Mouse (Mus musculus) bone marrow, adult 2 months (tissue): ENCODE data around the gene Gpr179. TPM values are rescaled to one million over a fixed set of nuclear protein-coding genes. Genes with fewer than 3 reads are reported as not detected.
A peak's percentile ranks its signal among the peaks of the same experiment; 100 is the strongest.
"Not testable (repeated sequence)": the region's sequence is repeated elsewhere in the genome, so short reads cannot be mapped to it uniquely, and the experiment has no call there.

Source experiments
- H3K27ac ChIP-seq: fragments of 200-500 bp; 2 replicates; pipeline ENCODE4 v1.5.1; 2012; ENCODE audit warnings: low read depth, mild to moderate bottlenecking, control low read depth, inconsistent platforms, low read length; ENCODE audit not compliant: control insufficient read depth, poor library complexity, insufficient read depth
- H3K4me1 ChIP-seq: fragments of 200-500 bp; 2 replicates; pipeline ENCODE4 v1.6.1; 2011; ENCODE audit warnings: low read length; ENCODE audit not compliant: control insufficient read depth, insufficient read depth
- H3K4me3 ChIP-seq: fragments of 200-500 bp; replicated peaks from 2 replicates; pipeline ENCODE3; 2011; ENCODE audit warnings: mild to moderate bottlenecking, low read depth, low read length, control low read depth; ENCODE audit not compliant: control insufficient read depth
- CTCF ChIP-seq: fragments of 200-500 bp; IDR thresholded peaks from 2 replicates; pipeline ENCODE4 v1.5.1; 2011; ENCODE audit warnings: low read length, control low read depth; ENCODE audit not compliant: control insufficient read depth, insufficient read depth
- POLR2A ChIP-seq: fragments of 200-500 bp; IDR thresholded peaks from 2 replicates; pipeline ENCODE4 v1.6.1; 2011; ENCODE audit warnings: low read depth, mild to moderate bottlenecking, control low read depth, low read length, borderline replicate concordance; ENCODE audit not compliant: control insufficient read depth
- WGBS: fragments of 180-500 bp; shearing (Covaris S2); methylation state at CpG from one replicate; pipeline ENCODE4 v1.1.7; 2018; 5-methylcytosine and 5-hydroxymethylcytosine counted together
- polyA plus RNA-seq: library from polyadenylated mRNA; stranded (reverse); fragments of >200 nt; gene quantifications from 2 replicates; pipeline ENCODE4 v1.2.4, GENCODE M21; 2011; ENCODE audit warnings: low replicate concordance; ENCODE audit not compliant: missing spikeins, insufficient read depth, insufficient read length

The Gpr179 gene
- polyA plus RNA-seq, 1 experiment, result not detected

DNA sequence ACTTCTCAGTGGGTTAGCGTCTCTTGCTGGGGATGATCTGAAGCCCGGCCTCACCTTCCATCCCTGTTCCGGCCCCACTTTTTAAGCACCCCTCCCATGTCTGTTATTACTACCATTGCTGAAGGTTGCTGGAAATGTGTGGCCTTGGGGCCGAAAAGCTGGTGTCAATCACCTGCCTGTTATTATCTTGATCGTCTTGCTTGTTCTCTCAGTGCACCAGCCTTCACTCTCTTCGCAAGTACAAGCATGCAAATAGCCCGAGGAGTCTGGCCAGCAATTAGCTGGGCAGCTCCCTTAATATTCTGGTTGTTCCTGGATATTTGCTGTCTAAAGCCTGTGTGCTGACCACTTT is 11.7 kb upstream of the Gpr179 start:
- no peak for TF ChIP-seq POLR2A
- no peak for TF ChIP-seq CTCF
- peak overlapping the region; percentile 74 for H3K4me3 ChIP-seq
- WGBS, result 5% methylated on average over 7 of the region's 7 CpGs
- H3K4me1 ChIP-seq, result peaks cover 3% of the 10 kb centered on the region; the same call in 1 of the 2 replicates
- no peak overlapping the region for H3K27ac ChIP-seq

DNA sequence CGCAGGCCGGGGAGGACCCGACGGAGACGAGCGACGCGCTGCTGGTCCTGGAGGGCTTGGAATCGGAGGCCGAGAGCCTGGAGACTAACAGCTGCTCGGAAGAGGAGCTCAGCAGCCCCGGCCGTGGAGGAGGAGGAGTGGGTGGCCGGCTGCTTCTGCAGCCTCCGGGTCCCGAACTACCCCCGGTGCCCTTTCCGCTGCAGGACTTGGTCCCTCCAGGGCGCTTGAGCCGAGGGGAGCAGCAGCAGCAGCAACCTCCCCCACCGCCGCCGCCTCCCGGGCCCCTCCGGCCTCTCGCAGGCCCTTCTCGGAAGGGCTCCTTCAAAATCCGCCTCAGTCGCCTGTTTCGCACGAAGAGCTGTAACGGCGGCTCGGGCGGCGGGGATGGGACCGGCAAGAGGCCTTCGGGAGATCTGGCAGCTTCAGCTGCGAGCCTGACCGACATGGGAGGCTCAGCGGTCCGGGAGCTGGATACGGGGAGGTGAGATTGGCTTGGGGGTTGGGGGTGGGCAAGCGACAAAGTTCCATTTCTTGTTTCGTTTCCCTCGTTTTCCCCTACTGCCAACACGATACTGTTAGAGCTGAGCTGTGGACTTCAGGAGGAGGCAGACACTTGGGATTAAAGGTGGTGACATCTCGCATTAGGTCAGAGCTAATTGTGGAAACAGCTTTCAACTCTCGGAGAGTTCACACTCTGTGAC is 11.2 kb upstream of the Gpr179 start:
- H3K27ac ChIP-seq, result peak overlapping the region; percentile 67; the same call in 1 of the 2 replicates

DNA sequence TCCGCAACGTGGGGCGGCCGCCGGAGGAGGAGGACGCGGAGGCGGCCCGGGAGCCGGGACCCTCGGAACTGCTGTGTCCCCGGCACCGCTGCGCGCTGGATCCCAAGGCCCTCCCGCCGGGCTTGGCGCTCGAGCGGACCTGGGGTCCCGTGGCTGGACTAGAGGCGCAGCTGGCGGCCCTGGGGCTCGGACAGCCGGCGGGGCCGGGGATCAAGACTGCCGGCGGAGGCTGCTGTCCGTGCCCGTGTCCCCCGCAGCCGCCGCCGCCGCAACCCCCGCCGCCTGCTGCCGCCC is 10.7 kb upstream of the Gpr179 start:
- H3K4me3 ChIP-seq, result peak overlapping the region; percentile 74
- peaks cover 3% of the 10 kb centered on the region; the same call in 1 of the 2 replicates for H3K4me1 ChIP-seq
- under 1% methylated on average over 39 of the region's 39 CpGs for WGBS
- TF ChIP-seq CTCF, result no peak
- TF ChIP-seq POLR2A, result no peak
- peak overlapping the region; percentile 67 for H3K27ac ChIP-seq

More for the DNA sequence above, 11.2 kb upstream of the Gpr179 start:
- peaks cover 3% of the 10 kb centered on the region; the same call in 1 of the 2 replicates for H3K4me1 ChIP-seq
- TF ChIP-seq CTCF (no peak), POLR2A (no peak)
- peak overlapping the region; percentile 74 for H3K4me3 ChIP-seq
- WGBS, result under 1% methylated on average over 49 of the region's 49 CpGs

DNA sequence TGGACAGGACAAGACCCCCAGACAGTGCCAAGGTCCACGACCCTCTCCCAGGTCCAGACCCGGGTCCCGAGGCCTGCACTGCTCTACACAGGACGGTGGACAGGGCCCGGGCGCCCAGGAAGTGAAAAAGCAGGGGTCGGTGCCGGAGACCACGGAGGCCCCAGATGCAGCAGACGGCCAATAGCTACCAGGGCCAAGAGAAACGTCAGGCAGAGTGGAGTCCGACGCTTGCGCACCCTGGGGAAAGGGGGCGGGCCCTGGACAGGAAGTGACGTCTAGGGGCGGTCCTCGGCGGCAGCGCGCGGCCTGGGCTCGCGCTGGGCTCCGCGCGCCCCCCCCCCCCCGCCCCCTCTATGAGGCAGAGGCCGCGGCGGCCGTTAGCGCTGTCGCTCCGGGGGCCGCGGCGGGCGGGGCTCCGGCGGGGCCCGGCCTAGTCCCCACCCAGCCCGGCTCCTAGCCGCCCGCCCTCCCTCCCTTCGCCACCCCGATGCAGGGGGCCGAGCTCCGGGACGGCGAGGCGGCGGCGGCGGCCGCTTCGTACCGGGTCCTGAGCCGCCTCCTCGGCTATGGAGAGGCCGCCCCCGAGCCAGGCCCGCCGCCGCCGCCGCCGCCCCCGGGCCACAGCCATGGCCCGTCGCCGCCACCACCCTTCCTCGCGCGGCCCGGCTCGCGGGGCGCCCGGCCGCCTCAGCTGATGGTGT is 10.2 kb upstream of the Gpr179 start, which contains the start of gene Socs7:
Socs7 (plus strand) TSS at position 604 of the 701 bp plus-strand sequence.
- H3K4me3 ChIP-seq, result peak within 1 kb of the TSS; percentile 74
- under 1% methylated on average over 66 of the region's 81 CpGs for WGBS
- TF ChIP-seq CTCF (no peak), POLR2A (no peak; the same call in 1 of the 2 replicates)
- H3K27ac ChIP-seq, result peak within 1 kb of the TSS; percentile 67
- H3K4me1 ChIP-seq, result peaks cover 3% of the 10 kb centered on the region; the same call in 1 of the 2 replicates

DNA sequence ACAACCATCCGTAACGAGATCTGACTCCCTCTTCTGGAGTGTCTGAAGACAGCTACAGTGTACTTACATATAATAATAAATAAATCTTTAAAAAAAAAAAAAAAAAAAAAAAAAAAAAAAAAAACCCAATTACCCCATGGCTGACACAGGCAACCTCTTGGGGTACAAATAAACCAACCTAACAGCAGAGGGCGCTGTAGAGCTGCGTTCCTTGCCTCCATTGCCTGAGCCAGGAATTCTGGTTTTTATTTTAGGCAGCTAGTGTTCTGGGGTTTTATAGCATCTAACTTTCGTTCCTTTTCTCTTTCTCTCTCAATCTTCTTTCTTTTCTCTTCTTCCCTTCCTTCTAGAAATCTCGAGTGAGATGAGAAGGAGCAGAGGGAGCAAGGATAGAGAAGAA is 5.8 kb upstream of the Gpr179 start:
- peak; percentile 80 for TF ChIP-seq CTCF
- WGBS, result 14% methylated on average over 6 of the region's 6 CpGs
- not testable (repeated sequence) for H3K4me3 ChIP-seq, H3K4me1 ChIP-seq, H3K27ac ChIP-seq

DNA sequence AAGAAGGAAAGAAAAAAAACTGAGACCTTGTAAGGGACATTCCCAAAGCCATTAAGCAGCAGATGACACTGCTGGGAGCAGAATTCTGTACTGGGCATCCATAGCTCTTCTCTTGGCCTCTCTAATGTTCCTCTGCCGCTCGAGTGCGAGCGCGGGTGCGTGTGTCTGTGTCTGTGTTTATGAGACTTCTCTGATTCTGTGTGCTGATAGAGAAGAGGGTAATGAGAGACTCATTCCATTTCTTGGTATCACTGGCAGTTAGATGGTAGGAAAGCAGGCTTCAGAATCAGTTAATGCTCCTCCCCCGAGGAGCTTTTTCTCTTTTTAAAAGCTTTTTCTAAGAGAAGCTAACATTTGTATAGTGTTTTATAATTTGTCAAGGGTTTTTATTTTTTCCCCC is 3.4 kb upstream of the Gpr179 start:
- TF ChIP-seq POLR2A (no peak), CTCF (no peak)
- WGBS, result 78% methylated on average over 7 of the region's 7 CpGs
- Histone ChIP-seq H3K4me1 (no peaks in the 10 kb centered on the region), H3K27ac (no peak overlapping the region), H3K4me3 (no peak overlapping the region)

DNA sequence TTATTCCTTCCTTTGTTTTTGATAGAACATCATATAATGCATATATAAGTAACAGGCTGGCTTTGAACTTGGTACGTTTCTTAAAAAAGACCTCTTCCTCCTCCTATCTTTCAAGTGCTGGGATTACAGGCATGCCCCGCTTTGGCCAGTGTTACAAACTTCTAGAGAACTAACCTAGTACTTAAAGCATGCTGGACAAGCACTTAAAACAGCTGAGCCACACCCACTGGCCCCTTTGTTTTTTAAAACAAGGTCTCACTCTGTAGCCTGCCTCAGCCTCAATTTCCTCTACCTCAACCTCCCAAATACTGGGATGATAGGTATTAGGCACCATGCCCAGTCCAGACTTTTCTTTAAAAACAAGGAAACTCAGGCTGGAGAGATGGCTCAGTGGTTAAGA is 2.8 kb upstream of the Gpr179 start:
- Histone ChIP-seq H3K4me1 (peaks cover 2% of the 10 kb centered on the region; the same call in 1 of the 2 replicates), H3K4me3 (no peak overlapping the region), H3K27ac (no peak overlapping the region)
- WGBS, result 85% methylated on average over 2 of the region's 2 CpGs
- no peak for TF ChIP-seq POLR2A
- no peak for TF ChIP-seq CTCF

DNA sequence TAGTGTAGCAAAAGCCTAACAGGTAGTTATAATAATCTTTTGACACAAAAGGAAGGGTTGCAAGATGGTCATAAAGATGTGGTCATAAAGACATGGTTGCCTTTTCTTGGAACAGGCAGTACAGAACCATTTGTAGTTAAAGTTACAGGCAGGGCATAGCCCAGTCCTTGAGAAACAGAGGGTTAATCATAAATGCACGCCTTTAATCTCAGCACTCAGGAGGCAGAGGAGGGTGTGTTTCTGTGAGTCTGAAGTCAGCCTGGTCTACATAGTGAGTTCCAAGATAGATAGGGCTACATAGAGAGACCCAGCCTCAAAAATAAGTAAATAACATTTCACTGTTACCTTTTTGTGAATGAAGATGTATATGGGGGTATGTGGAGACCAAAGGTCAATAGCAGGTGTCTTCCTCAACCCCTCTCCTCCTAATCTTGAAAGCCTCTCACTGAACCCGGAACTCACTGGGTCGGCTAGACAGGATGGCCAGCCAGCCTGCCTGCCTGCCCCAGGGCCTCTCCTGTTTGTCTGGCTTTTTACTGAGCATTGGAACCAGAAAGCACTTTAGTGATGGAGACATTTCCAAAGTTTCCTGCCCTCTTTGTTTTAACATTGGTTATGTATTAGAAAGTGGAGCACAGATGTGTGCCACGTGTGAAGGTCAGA is 1.2 kb upstream of the Gpr179 start:
- H3K4me1 ChIP-seq, result peaks cover 2% of the 10 kb centered on the region; the same call in 1 of the 2 replicates
- H3K27ac ChIP-seq, result no peak overlapping the region
- TF ChIP-seq POLR2A (no peak), CTCF (no peak)
- no peak overlapping the region for H3K4me3 ChIP-seq
- 56% methylated on average over 4 of the region's 4 CpGs for WGBS
